Mouse (Mus musculus) ES-CJ7 (cell line): ENCODE measurements around the gene Fam47e.
A peak's percentile ranks its signal among the peaks of the same experiment; 100 is the strongest.
"Not testable (repeated sequence)": the region's sequence is repeated elsewhere in the genome, so short reads cannot be mapped to it uniquely, and the experiment has no call there.

Experiments
- DNase-seq: peaks from one replicate; pipeline ENCODE4 v3.0.0; 2011; ENCODE audit warnings: low read depth, low spot score

The Fam47e gene

DNA sequence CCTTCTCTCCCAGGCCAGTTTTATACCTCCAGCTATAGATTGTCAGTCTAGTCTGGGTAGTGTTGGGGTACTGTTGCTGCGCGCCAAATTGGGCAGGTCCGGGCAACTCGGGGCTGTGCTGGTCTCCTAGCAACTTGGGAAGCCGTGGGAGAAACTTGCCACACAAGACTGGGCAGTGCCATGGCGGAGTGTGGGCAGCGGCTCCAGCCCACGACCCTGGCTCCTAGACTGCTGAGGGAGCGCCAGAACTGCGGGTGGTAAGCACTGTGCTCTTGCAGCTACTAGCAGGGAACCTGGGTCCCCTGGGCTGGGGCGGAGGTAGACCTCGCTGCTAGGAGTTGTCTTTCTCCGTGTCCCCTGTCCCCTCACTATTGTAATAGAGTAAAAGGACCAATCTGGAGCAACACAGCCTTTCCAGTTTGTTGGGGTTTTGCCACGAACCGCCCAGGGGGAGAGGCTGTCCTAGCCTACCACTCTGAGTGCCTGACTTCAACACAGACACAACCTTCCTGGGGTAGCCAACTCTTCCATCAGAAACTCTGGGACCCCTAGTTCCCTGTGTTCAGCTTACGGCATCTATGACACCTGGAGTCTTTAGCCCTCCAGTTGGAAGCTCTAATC lies at the start of gene Fam47e:
Gene Fam47e (plus strand): TSS at position 179 of the 621 bp plus-strand sequence.
- no peak for DNase-seq

GRCm38 (mm10) chr5:92505402-92505865 lies 49.4 kb upstream of the Fam47e start:
- DNase-seq, result peak; percentile 84

- DNase-seq, result peak; percentile 72
Observed at GRCm38 (mm10) chr5:92506301-92506729, 48.6 kb upstream of the Fam47e start.

DNA sequence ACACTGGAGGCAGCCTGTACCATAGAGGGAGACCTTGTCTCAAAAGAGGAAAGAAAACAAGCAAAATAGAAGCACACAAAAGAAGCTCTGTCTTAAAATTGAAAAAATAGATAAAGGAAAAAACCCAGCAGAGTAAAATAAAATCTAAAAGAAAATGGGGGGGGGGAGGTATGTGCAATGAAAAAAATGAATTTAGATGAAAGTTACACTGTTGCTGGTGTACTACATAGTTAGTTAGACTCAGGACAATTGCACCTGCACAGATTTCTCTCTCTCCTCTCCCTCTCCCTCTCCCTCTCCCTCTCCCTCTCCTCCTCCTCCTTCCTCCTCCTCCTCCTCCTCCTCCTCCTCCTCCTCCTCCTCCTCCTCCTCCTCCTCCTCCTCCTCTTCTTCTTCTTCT lies 48.1 kb upstream of the Fam47e start, which contains the start of gene Scarb2:
Gene Scarb2 (minus strand): TSS at position 101 of the 400 bp plus-strand sequence.
- no peak for DNase-seq

DNA sequence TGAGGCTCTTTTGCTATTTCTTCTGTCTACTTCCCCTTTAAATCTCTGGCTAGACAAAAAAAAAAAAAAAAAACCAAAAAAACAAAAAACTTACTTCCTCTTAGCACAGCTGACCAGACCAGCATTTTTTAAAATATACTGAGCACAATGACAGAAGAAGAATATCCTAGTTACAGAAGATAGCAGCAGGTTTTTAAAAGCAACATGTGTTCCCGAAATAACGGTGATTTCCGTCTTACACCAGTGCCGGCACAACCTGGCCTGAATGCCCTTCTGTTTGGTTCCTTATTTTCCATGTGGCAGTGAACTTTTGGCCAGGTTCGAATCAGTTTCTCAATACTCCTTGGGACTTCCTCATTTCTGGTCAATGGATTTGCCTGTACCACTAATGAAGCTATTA lies 46.0 kb upstream of the Fam47e start:
- DNase-seq, result no peak

DNA sequence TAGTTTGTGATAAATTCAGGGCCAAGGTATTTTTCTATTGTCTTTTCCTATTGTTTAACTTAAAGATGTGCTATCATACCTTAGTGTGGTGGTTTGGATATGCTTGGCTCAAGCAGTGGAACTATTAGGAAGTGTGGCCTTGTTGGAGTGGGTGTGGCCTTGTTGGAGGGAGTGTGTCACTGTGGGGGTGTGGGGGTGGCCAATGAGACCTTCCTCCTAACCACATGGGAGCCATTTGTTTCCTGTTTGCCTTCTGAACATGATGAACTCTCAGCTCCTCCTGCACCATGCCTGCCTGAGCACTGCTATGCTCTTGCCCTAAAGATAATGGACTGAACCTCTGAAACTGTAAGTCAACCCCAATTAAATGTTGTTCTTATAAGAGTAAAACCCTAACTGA lies 43.6 kb upstream of the Fam47e start:
- DNase-seq, result no peak

DNA sequence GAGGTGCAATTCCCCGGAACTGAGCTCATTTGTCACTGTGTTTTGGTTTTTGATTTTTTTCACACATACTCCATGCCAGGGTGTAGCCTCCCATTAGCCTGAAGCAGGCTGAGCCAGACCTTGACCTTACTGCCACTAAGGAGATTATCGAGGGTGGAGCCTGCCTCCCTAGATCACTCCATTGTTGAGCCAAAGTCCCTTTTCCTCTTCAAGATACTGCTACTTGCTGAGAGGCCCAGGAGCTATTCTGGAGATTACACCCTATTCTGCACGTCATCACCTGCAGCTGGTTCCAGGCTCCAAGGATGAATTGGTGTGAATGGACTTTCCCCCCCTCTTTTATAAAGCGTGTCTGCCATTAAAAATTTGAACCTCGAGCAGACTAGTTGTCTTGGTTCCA lies 42.8 kb upstream of the Fam47e start:
- no peak for DNase-seq

DNA sequence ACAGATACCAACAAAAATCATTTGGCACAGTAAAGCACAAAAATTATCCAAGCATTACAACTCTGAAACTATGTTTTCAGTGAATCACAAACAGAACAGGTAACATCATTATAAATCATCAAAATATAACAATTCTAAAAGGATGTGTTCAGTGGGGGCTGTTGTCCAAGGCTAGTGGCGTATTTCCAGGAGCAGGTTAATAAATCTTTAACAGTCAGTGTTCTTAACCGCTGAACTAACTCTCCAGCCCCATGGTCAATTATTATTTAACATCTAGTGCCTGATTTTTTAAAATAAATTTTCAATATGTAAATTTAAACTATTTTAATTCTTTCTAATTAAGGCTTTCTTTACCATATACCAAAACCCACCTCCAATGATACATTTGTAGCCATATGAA lies 33.7 kb upstream of the Fam47e start:
- DNase-seq, result not testable (repeated sequence)

- no peak for DNase-seq
Observed at GRCm38 (mm10) chr5:92524821-92525258, 30.0 kb upstream of the Fam47e start.

DNA sequence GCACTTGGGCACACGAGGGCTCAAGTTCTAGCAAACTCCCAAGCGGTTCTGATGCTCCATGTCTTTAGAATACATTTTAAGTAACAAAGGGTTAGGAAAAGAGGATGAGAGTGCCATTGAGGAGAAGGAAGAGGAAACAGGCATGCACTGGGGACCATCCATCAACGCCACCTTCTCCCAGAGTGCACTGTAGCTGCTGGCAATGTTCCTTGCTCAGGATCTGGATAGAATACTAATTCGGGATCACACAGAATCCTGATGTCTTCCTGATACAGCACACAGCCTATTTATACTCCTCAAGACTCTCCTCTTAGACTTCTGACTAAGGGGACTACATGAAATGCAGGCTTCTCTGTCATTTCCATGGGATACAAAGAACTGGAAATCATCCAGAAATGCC lies 15.2 kb upstream of the Fam47e start:
- no peak for DNase-seq

DNA sequence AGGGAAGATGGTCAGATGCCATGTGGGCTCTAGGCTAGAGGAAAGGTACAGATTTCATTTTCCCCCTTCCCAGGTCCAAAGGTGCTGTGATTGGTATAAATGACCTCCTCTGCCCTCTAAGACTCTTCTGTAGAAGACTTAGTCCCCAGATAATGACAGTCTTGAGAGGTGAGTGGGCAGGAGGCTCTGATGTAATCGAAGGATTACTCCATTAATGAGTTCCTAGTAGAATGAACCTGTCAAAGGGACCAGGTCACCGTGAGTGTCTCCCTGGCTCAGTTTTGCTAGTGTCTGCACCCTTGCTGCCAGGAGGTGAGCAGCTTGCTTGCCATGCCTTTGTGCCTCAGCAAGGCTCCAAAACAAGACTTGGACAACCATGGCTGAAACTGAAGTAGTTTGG lies 2.3 kb upstream of the Fam47e start:
- no peak for DNase-seq

DNA sequence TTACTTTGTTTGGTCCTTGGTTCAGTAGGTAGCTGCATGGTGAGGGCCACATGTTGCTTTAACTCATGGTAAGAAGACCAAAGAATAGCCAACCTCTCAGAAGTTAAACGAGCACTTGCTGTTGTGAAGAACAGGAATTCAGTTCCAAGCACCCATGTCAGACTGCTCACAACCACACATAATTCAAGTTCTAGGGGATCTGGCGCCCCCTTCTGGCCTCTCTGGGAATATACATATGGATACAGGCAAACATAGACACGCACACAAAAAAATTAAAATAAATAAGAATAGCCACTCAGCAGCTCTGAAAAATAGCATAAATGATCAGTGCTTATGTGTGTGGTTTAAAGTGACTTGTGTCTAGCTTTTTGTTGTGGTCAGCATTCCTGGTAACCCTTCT lies 930 bp upstream of the Fam47e start:
- peak; percentile 51 for DNase-seq

DNA sequence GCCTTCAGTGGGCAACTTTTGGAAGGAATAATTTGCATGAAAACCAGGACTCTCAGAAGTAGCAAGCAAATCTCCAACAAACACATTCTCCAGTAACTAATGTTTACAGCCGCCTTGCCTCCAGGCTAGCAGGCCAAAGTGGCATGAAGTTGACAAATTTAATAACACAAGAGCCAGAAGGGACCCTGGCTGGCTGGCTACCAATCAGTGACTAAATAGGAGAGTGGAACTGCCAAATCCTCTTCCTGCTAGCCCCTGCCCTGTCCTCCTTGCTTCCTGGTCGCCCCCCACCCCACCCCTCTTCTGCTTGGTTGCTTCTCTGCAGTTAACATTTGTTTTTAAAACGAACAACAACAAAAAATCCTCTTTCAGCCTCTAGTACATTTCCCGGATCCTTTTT lies 426 bp upstream of the Fam47e start:
- no peak for DNase-seq

DNA sequence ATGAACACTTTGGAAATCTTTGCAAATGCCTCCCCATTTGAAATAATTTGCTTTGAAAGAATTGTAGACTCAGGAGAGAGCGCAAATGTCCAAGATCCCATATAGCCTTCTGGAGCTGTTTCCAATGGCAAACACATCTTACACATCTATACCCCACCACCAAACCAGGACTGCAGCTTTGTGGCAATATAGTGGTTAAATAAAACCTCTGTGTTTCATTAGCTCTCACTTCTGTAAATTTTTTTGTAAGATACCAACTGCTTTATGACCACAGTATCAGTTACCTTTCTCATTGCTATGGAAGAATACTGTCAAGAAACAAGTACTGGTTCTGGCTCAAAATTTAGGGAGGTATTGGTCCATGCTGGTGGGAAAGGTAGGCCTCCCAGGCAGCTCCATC lies 1.0 kb downstream of the Fam47e start:
- DNase-seq, result no peak

GRCm38 (mm10) chr5:92557508-92557907 lies 2.6 kb downstream of the Fam47e start:
- DNase-seq, result no peak

GRCm38 (mm10) chr5:92560201-92560600 lies 5.3 kb downstream of the Fam47e start:
- DNase-seq, result no peak

GRCm38 (mm10) chr5:92562002-92562401 lies 7.1 kb downstream of the Fam47e start:
- no peak for DNase-seq

DNA sequence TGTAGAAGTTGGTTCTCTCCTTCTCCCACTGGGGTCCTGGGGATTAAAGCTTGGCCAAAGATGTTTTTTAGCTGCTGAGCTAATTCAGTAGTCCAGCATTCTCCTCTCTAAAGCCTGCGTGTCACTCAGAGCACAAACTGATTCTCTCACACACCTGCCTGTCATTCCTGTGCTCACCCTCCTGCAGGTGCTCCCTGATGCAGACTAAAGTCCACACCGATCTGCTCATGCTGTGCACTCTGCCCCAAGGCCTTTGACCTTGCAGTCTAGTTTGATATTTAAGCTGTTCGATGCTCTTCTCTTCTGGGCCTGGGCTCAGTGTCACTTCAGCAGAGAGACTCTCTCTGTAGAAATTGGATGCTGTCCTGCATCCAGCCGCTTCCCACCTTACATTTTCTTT lies 16.4 kb downstream of the Fam47e start:
- no peak for DNase-seq

GRCm38 (mm10) chr5:92579559-92579958 lies 24.7 kb downstream of the Fam47e start:
- DNase-seq, result no peak

DNA sequence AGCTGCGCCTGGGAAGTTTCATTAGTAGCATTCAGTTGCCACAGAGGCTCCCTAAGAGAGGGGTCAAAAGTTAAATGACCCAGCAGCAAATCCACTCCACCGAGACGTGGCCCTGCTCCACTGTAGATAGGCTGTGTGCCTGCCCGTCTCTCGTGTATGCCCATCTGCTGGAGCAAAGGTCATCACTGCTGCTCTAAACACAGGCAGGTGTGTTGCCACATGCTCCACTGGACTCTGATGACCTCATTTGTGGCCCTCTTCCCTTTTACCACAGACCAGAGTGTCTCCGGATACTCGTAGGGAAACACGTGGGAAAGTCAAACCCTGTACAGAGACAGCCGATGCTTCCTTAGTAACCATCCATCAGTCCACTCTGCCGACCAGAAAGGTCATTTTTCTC lies 31.1 kb downstream of the Fam47e start:
- no peak for DNase-seq

GRCm38 (mm10) chr5:92595026-92595425 lies 40.2 kb downstream of the Fam47e start:
- DNase-seq, result no peak

DNA sequence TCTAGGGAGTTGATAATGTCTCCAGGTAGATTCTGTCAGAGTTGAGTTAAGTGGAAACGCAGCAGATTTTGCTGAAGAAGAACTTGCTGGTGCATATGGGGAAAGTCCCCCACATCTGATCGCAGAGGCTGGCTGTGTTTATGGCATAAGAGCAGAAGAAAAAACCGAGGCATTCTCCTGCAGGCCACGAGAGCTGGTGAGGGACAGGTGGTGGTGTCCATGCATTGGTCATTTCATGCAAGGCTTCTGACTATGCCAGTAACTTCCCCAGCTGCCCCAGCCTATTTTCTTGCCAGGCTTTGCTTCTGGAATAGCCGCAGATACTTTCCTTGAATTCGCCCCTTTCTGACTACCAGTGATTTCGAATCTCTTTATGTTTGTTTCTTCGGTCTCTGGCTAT lies 42.0 kb downstream of the Fam47e start:
- no peak for DNase-seq

GRCm38 (mm10) chr5:92599030-92599429 lies 44.2 kb downstream of the Fam47e start:
- no peak for DNase-seq
